Mouse (Mus musculus): ENCODE data around the gene Csf3. TPM values are rescaled to one million over a fixed set of nuclear protein-coding genes. Genes with fewer than 3 reads are reported as not detected.
"Not testable (repeated sequence)": the region's sequence is repeated elsewhere in the genome, so short reads cannot be mapped to it uniquely, and the experiment has no call there.

Gene Csf3
- total RNA-seq (2015; ENCODE audit: low replicate concordance) = not detected in 2 replicates
- not detected in 2 replicates for total RNA-seq (2017; ENCODE audit: low replicate concordance)

DNA sequence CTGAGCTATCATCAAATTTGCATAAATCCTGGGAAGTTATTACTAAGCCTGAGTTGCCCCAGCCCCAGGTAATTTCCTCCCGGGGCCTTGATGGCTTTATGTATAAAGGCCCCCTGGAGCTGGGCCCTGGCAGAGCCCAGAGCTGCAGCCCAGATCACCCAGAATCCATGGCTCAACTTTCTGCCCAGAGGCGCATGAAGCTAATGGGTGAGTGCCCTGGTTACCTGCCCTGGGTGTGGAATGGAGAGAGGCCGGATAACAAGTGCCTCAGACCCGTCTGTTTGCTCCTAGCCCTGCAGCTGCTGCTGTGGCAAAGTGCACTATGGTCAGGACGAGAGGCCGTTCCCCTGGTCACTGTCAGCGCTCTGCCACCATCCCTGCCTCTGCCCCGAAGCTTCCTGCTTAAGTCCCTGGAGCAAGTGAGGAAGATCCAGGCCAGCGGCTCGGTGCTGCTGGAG, at the start of gene Csf3:
Gene Csf3, plus strand, starts transcription at position 51 of the 458 bp plus-strand sequence.
- ATAC-seq (replicated peaks; ENCODE audit: low FRiP score, poor library complexity, severe bottlenecking) = no peak

DNA sequence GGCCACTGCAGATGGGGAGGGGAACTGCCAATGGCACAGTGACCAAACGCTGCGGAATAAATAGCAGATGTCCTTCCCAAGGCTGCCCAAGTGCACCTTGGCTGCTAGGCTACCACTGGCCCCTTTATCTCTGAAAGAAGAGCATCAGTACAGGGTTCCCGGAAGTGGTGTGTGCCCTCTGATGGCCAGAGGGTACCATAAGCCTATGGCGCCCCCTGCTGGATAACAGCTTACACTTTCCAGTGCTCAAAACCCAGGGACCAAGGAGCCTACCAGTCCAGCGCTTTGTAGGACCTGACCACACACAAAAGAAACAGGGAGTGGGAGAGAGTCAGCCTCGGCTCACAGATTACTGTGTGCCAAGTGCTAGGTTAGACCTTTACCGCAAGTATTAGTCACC, 46.0 kb upstream of the Csf3 start:
- ATAC-seq (replicated peaks; ENCODE audit: low FRiP score, poor library complexity, severe bottlenecking) = peak; percentile 75

DNA sequence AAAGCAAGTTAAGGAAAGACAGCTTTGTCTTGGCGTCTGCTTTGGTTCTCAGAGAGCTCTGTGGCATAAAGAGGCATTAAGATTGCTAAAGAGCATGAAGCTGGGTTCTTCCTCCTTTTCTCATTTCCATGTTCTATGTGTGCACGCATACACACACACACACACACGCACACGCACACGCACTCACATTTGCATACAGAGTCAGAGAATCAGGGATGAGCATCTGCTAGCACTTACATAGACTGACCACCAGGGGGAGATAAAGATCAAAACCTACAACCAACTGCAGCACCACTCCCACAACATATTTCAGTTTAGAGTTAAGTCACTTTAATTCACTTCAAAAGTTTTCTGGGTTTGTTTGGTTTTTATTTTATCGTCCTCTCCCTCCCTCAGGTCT, 40.5 kb upstream of the Csf3 start:
- ATAC-seq (replicated peaks; ENCODE audit: low FRiP score, poor library complexity, severe bottlenecking) = peak; percentile 83

DNA sequence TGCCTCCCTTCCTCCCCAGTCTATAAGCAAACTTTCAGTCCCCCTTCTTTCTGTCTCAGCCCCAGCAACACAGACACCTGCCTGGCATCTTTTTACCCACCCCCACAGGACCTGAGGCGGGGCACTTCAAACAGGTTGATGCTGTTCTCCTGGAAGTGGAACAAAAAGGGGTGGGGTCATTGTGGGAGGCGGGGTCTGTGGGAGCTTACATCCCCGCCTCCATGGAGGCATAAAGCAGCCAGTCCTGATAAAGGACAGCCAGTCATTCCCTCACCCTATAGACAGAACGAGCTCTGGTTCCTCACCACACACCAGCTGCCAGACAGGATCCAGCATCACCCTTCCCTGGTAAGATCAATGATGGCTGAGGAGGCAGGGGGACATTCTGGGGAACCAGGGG, 37.0 kb upstream of the Csf3 start, which contains the start of gene Gsdma:
Gene Gsdma, plus strand, starts transcription at position 261 of the 400 bp plus-strand sequence.
- no peak for ATAC-seq (replicated peaks; ENCODE audit: low FRiP score, poor library complexity, severe bottlenecking)

DNA sequence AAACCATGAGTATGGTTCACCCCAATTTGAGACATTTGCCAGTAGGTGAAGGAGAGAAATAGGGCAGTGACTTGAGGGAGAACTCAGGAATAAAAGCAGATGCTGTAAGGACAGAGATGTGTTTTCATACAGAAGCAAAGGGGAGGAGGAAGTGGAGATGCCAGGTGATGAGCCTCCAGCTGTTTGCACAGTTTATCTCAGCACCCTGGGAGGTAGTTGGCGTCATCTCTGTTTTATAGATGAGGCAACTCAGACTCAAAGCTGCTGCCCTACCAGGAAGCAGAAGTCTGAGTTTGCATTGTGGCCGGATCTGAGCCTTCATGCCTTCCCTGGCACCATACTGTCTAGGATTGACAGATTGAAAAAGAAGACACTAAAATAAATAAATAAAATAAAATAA, 32.1 kb upstream of the Csf3 start:
- ATAC-seq (replicated peaks; ENCODE audit: low FRiP score, poor library complexity, severe bottlenecking) = no peak

DNA sequence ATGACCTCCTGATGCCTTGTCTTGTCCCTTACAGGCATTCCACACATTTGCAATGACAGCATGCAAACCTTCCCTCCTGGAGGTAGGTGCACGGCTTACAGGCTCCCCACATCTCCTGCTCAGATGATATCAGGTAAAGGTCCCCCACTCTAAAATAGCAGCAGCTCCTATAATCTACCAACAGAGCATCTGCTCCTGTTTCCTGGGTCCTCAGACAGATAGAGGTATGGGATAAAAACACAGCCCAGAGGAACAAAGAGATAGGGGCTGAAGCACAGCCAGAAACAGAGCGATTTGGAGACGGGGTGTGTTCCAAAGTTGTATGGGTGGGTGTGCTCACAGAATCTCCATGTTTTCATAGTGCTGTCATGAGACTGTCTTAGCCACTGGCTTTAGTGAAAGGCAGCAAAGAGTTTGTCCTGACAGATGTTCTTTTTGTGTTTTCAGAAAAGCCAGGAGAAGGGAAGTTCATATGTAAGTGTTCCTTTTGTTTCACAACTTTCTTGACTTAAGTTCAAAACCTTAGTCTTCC, 29.7 kb upstream of the Csf3 start:
- no peak for ATAC-seq (replicated peaks; ENCODE audit: low FRiP score, poor library complexity, severe bottlenecking)

DNA sequence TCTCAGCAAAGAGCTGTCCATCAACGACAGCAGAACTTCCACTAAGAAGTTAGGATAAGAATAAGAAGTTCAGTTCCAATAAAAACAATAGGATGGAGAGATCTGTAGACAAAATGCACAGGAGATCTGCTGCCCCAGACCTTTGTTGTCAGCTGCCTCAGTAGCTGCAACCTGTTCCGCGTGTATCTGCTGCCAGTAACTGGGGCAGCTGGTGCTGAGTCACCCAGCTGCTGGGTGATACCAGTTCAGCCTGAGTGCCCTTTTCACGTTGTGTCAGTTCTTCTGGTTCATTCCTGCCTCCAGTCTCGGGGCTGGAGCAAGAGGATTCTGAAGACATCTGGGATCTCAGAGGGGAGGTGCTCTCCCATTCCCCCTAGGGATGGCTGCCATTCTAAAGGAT, 29.2 kb upstream of the Csf3 start:
- peak; percentile 75 for ATAC-seq (replicated peaks; ENCODE audit: low FRiP score, poor library complexity, severe bottlenecking)

DNA sequence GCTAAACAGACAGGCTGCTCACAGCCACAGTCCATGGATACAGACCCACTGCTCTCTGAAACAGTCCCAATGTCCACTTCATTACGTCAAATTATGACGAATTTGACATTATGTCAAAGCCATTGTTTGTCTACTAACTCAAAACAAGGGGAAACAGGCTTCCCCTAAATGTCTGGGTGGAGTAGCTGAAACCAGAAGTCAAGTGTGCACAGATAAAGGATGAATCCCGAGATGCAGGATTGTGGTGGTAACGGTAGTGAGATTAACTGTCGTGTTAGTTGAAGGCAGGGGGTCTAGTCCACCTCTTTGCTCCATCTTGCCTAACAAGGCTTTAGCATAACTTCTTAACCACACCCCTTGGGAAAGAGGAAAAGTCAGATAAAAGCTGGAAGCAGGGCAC, 28.6 kb upstream of the Csf3 start:
- no peak for ATAC-seq (replicated peaks; ENCODE audit: low FRiP score, poor library complexity, severe bottlenecking)

DNA sequence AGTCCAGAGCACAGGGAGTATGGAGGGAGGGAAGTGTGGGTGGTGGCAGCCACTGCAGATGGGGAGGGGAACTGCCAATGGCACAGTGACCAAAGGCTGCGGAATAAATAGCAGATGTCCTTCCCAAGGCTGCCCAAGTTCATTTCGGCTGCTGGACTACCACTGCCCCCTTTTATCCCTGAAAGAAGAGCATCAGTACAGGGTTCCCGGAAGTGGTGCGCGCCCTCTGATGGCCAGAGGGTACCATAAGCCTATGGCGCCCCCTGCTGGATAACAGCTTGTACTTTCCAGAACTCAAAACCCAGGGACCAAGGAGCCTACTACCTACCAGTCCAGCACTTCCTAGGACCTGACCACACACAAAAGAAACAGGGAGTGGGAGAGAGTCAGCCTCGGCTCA, 27.9 kb upstream of the Csf3 start:
- ATAC-seq (replicated peaks; ENCODE audit: low FRiP score, poor library complexity, severe bottlenecking) = peak; percentile 82

DNA sequence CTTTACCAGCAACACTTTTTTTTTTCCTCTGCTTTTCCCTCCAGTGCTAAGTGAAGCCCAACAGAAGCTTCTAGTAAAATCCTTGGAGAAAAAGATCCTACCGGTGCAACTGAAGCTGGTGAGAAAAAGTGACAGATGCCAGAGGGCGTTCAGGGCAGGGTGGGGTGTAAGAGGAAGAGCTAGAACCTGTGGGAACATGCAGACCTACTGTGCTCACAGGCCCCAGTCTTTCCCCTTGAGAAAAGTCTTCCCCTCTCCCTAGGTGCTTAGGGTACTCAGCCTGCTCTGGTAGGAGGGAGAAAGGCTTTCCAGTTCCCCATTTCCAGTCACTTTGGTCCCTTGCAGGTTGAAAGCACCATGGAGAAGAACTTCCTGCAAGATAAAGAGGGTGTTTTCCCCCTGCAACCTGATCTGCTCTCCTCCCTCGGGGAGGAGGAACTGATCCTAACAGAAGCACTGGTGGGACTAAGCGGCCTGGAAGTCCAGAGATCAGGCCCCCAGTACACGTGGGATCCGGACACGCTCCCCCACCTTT, 25.2 kb upstream of the Csf3 start:
- ATAC-seq (replicated peaks; ENCODE audit: low FRiP score, poor library complexity, severe bottlenecking) = no peak

DNA sequence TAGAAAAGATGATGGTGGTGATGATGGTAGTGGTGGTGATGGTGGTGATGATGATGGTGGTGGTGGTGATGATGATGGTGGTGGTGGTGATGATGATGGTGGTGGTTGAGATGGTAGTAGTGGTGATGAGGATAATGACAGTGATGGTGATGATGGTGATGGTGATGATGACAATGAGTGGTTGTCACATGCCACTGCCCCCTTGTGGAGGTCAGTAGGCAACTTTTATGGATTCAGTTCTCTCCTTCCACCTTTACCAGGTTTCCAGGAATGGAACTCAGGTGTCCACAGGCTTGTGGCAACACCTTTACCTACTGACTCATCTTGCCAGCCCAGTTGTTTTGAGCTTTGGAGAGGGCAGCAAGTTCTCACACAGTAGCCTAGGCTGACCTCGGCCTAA, 21.0 kb upstream of the Csf3 start:
- ATAC-seq (replicated peaks; ENCODE audit: low FRiP score, poor library complexity, severe bottlenecking) = no peak

DNA sequence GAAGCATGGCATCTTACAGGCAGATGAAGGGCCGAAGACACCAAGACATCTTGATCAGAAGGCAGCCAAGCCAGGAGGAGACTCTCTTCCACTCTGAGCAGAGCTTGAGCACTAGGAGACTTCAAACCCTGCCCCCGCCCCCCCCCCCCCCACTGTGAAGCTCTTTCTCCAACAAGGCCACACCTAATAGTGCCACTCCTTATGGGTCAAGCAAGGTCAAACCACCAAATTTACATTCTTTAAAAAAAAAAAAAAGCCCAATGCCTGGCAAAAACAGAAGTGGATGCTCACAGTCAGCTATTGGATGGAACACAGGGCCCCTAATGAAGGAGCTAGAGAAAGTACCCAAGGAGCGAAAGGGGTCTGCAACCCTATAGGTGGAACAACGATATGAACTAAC, 20.5 kb upstream of the Csf3 start:
- not testable (repeated sequence) for ATAC-seq (replicated peaks; ENCODE audit: low FRiP score, poor library complexity, severe bottlenecking)

DNA sequence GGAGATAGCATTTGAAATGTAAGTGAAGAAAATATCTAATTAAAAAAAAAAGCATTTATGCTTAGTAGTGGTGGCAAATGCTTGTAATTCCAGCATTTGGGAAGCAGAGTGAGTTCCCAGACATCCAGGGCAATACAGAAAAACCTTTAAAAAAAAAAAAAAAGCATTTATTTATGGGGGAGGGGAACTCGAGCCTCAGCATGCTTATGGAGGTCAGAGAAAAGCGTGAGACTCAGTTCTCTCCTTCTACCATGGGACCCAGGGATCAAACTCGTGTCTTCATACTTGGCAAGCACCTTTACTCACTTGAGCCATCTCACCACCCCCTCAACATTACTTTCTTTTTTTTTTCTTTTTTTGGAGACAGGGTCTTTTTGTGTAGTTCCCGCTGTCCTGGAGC, 19.9 kb upstream of the Csf3 start:
- no peak for ATAC-seq (replicated peaks; ENCODE audit: low FRiP score, poor library complexity, severe bottlenecking)

DNA sequence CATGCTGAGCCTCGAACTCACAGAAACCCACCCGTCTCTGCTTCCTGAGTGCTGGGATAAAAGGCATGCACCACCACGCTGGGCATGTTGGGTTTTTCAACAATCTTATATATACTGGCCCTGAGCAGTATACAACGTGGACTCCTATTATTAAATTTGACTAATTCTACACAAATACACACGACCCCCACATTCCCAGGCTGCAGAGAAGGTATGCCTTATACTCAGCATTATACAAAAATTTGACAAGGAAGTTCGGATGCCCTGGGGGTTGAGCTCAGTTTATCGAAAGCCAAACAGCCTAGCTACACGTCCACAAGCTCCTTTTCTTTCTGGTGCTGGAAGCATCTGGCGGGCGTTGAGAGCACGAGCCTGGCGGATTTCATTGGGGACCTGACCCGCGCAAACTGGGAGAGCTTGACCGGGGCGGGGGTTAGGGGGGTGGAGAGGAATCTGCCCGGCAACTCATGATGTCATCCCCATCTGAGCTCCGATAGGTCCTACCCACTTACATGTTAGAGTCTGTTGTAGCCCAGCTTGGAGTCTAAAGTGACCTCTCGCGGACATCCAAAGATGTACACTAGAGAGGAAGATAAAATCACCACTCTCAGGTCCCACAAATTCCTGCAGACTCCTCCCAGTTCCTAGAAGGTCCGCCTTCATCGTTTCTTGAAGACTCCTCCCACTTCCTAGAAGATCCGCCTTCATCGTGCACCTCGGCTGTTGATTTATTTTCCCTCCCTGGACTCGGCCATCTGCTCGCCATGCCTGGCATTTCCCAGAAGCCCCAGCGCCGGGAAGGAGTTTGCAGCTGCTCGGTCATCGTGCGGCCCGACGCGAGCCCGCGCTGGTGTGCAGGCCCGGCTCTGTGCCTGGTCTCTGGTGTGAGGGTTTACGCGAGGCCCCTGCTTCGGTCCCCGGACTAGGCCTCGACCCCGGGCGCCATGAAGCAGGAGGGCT, 19.0 kb upstream of the Csf3 start, which contains the start of gene Psmd3:
Gene Psmd3, plus strand, starts transcription at position 769 of the 960 bp plus-strand sequence.
- peak; percentile 88 for ATAC-seq (replicated peaks; ENCODE audit: low FRiP score, poor library complexity, severe bottlenecking)

DNA sequence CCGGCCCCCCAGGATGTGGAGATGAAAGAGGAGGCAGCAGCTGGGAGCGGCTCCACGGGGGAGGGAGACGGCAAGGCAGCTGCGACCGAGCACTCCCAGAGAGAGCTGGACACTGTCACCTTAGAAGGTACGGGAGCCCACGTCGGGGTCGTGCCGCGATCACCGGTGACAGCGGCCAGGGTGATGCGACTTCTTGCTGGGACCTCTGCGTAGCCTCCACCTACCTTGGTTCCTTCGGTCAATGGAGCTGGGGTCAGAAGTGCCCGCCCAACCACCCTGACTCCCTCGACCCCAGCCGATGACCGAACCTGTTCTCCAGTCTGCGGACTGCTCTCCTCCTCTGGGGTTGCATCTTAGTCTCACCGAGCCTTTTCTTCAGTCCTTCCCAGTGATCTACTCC, 18.3 kb upstream of the Csf3 start:
- peak; percentile 23 for ATAC-seq (replicated peaks; ENCODE audit: low FRiP score, poor library complexity, severe bottlenecking)

DNA sequence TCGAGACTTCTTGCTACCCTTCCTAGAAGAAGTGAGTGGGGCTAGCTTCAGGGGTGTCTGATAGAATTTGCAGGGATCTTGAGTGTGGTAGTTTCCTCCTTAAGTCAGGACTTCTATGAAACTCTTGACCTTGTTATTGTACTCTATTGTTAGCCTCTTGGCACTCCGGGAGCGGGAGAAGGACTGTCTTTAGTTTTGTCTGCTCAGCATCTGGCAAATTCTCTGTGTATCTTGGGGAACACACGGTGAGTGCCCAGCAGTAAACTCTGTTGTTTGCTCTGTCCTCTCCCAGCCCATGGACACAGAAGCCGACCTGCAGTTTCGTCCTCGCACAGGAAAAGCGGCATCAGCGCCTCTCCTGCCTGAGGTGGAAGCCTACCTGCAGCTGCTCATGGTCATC, 15.4 kb upstream of the Csf3 start:
- ATAC-seq (replicated peaks; ENCODE audit: low FRiP score, poor library complexity, severe bottlenecking) = no peak

DNA sequence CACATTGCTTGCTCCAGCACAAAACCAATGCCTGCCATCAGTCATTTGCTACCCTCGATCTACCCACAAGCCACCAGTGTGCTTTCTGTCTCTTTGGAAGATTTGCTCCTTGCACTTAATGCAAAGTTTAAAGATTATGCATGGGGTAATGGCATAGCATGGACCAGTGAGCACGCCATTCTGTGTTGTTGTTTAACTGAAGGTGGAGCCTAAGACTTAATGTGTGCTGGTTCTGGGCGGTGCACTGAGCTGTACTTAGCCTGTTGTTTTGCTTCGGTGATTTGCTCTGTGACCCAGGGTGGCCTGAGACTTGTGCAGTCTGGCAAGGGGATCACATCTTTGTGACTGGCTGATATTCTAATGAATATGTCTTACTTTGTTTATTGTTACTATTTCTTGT, 14.1 kb upstream of the Csf3 start:
- ATAC-seq (replicated peaks; ENCODE audit: low FRiP score, poor library complexity, severe bottlenecking) = no peak

DNA sequence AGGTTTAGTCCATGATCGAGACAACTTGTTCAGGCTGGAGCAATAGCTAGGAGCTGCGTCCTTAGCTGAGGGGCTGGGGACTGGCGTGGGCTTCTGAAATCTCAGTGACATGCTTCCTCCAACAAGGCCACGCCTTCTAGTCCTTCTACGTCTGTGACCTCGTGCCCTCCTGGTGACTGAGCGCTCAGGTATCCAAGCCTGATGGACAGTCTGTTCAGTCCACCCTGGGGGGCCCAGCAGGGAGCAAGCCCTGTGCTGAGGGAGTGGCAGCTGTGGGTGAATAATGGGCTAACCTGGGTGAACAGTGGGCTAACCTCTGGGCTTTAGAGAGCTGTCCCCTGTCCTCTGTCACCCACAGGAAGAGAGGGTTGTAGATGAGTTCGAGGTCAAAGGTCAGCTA, 13.1 kb upstream of the Csf3 start:
- ATAC-seq (replicated peaks; ENCODE audit: low FRiP score, poor library complexity, severe bottlenecking) = no peak

DNA sequence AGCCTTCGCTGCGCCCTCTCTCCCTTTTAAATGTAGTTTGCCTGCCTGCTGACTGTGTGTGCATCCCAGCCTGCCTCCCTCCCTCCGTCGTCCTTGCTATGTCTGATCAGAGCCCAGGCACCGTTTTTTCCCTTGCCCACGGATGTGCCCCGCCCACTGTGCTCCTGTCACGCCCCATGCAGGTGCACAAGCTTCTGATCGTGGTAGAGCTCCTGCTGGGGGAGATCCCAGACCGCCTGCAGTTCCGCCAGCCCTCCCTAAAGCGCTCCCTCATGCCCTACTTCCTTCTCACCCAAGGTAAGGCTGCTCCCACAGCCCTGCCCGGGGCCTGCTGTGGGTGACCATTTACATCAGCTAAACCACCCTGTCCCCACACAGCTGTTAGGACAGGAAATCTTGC, 7.9 kb upstream of the Csf3 start:
- ATAC-seq (replicated peaks; ENCODE audit: low FRiP score, poor library complexity, severe bottlenecking) = no peak

DNA sequence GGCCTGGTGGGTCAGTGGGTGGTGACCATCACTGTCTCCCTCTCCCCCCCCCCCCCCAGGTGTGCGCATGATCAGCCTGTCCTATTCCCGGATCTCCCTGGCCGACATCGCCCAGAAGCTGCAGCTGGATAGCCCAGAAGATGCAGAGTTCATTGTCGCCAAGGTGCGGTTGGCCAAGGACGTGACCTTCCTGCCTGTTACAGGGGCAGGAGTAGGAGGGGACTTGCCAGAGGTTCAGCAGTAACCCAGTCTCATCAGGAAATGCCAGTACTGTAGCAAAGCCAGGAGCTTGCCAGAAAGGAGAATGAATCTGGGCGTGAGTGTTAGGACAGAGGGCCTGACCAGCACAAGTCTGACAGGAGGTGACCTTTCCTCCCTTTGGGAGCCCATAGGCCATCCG, 7.3 kb upstream of the Csf3 start:
- no peak for ATAC-seq (replicated peaks; ENCODE audit: low FRiP score, poor library complexity, severe bottlenecking)

DNA sequence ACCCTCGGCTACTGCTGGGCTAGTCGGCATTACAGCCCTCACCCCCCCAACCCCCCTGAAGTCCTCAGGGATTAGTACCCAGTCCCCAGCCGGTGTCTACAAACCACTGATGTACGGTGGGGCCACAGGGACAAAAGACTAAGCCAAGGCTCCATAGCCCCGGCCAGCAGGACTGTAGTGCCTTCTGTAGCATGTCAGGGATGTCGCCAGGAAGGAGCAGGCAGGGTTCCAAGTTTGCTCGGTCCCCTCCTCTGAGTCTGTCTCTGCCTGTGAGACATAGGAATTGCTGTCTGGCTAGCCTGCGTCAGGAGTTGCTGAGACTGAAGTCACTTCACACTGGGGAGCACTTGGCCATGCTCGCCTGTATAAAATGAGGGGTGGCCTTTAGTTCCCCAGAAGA, 6.8 kb upstream of the Csf3 start:
- no peak for ATAC-seq (replicated peaks; ENCODE audit: low FRiP score, poor library complexity, severe bottlenecking)

Measured in erythroid progenitor cell, adult 5-6 weeks (primary cell).